In the genomic region with DNA sequence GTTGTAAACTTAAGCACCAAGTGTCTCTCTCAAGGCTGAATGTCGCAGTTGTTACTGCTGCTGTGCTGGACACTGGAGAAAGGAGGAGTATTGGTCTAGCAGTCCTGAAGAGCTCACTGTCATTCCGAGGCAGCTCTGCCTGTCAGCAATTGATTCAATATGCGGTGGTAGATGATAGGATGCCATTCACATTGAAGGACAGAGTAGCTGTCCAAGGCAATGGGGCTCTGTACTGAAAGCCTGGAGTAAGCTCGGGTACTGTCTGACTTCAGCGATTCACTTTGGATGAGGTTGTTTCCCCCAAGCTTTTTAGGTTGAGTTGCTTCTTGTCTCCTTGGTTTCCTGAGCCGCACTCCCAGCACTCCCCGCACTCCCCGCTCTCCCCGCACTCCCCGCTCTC, we compare ENCODE assay signal across 9 mouse cellular contexts. TPM values are rescaled to one million over a fixed set of nuclear protein-coding genes. Genes with fewer than 3 reads are reported as not detected.
DNase-seq lines count a peak whose midpoint lies in the region; ATAC-seq and TF ChIP-seq lines count a peak whose summit lies in the region.
"Had no signal": no experiment of that assay in that cellular context is flagged by ENCODE, and none has a peak within 500 bp of the region (broad histone marks: within the 10 kb centered on the region; RNA-seq: fewer than 3 reads in every experiment).

No protein-coding gene starts in this region.

- in situ Hi-C loops in ES-E14 (cut with MboI; ENCODE audit: low sequenced_read_pairs in 2 of 2, unreplicated experiment in 2 of 2), result no loop called here

- no peak overlapping the region for H3K9ac ChIP-seq in heart, embryonic 15.5 days
- H3K9ac ChIP-seq in ES-E14 (ENCODE audit: insufficient read depth, low read depth, low read length, poor library complexity, severe bottlenecking), result peak overlapping the region; percentile 5; the same call in 1 of the 2 replicates
- H3K9ac ChIP-seq in forebrain, postnatal 0 days, result no peak overlapping the region
- H3K9ac ChIP-seq in midbrain, embryonic 11.5 days (ENCODE audit: low read length), result no peak overlapping the region

- no peak for TF ChIP-seq CTCF in forebrain, postnatal 0 days (IDR thresholded peaks at IDR 0.05; ENCODE audit: low read depth)

- no peaks in the 10 kb centered on the region for H3K9me3 ChIP-seq in heart, embryonic 15.5 days (replicated peaks)
- H3K9me3 ChIP-seq in ES-E14 (ENCODE audit: control insufficient read depth, insufficient read depth, low read depth, low read length), result no peaks in the 10 kb centered on the region
- H3K9me3 ChIP-seq in forebrain, postnatal 0 days (ENCODE audit: low read length), result no peaks in the 10 kb centered on the region
- H3K9me3 ChIP-seq in midbrain, embryonic 11.5 days (ENCODE audit: control insufficient read depth, low read length), result no peaks in the 10 kb centered on the region

- H3K4me1 ChIP-seq in heart, embryonic 15.5 days (replicated peaks), result peaks cover 92% of the 10 kb centered on the region
- peaks cover 7 to 10% of the 10 kb centered on the region in 2 experiments for H3K4me1 ChIP-seq in ES-E14 (ENCODE audit: control insufficient read depth in 2 of 2, insufficient read depth in 2 of 2, low read length in 2 of 2, poor library complexity in 1 of 2)
- peaks cover 26% of the 10 kb centered on the region for H3K4me1 ChIP-seq in forebrain, postnatal 0 days (ENCODE audit: insufficient read depth)
- H3K4me1 ChIP-seq in midbrain, embryonic 11.5 days (ENCODE audit: control insufficient read depth, insufficient read depth, low read length), result peaks cover 56% of the 10 kb centered on the region

- H3K27ac ChIP-seq in heart, embryonic 15.5 days, result no peak overlapping the region
- no peak overlapping the region; the same call in 1 of the 2 replicates for H3K27ac ChIP-seq in ES-E14 (ENCODE audit: insufficient read depth, low read depth, low read length, poor library complexity, severe bottlenecking)
- no peak overlapping the region for H3K27ac ChIP-seq in forebrain, postnatal 0 days (ENCODE audit: low read depth, low read length)
- H3K27ac ChIP-seq in midbrain, embryonic 11.5 days (ENCODE audit: low read depth, low read length), result no peak overlapping the region

- under 1% methylated on average over 6 of the region's 10 CpGs for WGBS in heart, embryonic 15.5 days
- WGBS in forebrain, postnatal 0 days, result under 1% methylated on average over 10 of the region's 10 CpGs
- WGBS in midbrain, embryonic 11.5 days, result under 1% methylated on average over 10 of the region's 10 CpGs

- ATAC-seq in heart, embryonic 15.5 days (replicated peaks; ENCODE audit: insufficient number of reproducible peaks, insufficient read depth, low FRiP score, low read depth), result no peak
- no peak for ATAC-seq in forebrain, postnatal 0 days
- ATAC-seq in midbrain, embryonic 11.5 days (ENCODE audit: low FRiP score), result no peak

- no peak for DNase-seq in heart, postnatal 14 days
- peak; percentile 43 for DNase-seq in ES-E14 (ENCODE audit: low read depth, low spot score)
- DNase-seq in forebrain, postnatal 0 days, result peak; percentile 17
- peak; percentile 90 for DNase-seq in midbrain, embryonic 11.5 days (ENCODE audit: low spot score, missing footprints)
- no peak for DNase-seq in adrenal gland, adult 2 months
- DNase-seq in left cerebral cortex, postnatal 10 days (ENCODE audit: extremely low spot score in 1 of 2, low spot score in 2 of 2), result no peak
- DNase-seq in left cerebral cortex, adult 8-10 months (ENCODE audit: low spot score in 2 of 2), result no peak
- DNase-seq: kidney, postnatal 4 days had no signal

- H3K27me3 ChIP-seq in heart, embryonic 15.5 days, result no peaks in the 10 kb centered on the region
- no peaks in the 10 kb centered on the region for H3K27me3 ChIP-seq in forebrain, postnatal 0 days (ENCODE audit: insufficient read depth, low read length)
- no peaks in the 10 kb centered on the region for H3K27me3 ChIP-seq in midbrain, embryonic 11.5 days (ENCODE audit: control insufficient read depth, insufficient read depth, low read length)

- peak overlapping the region; percentile 49 for H3K4me3 ChIP-seq in heart, embryonic 15.5 days
- peak overlapping the region; percentile 62 to 86 for H3K4me3 ChIP-seq in ES-E14 (ENCODE audit: insufficient read depth in 1 of 2, low read depth in 1 of 2, low read length in 2 of 2, poor library complexity in 1 of 2, severe bottlenecking in 1 of 2)
- H3K4me3 ChIP-seq in forebrain, postnatal 0 days (ENCODE audit: low read depth, low read length), result 0 out of 2 replicates have a peak overlapping the region, but pooled peaks have one; percentile 2
- peak overlapping the region; percentile 19 for H3K4me3 ChIP-seq in midbrain, embryonic 11.5 days (ENCODE audit: low read depth, low read length)

- H3K4me2 ChIP-seq in heart, embryonic 15.5 days, result peak overlapping the region; percentile 67
- H3K4me2 ChIP-seq in forebrain, postnatal 0 days (ENCODE audit: low read depth), result peak overlapping the region; percentile 46
- H3K4me2 ChIP-seq in midbrain, embryonic 11.5 days, result peak overlapping the region; percentile 38

- intact Hi-C loops in heart, postnatal 14 days (cut with DNase I), result loop anchor here (2.0 to 10.0 kb wide), 2 partner anchors 29 to 251 kb away; no protein-coding TSS in a partner anchor
- intact Hi-C loops in left cerebral cortex, postnatal 10 days (cut with DNase I), result loop anchor here (5.0 kb wide), 1 partner anchor 33 kb away; the partner anchor contains the start of gene Map4k4

- H3K36me3 ChIP-seq in heart, embryonic 15.5 days, result no peaks in the 10 kb centered on the region
- H3K36me3 ChIP-seq in ES-E14 (ENCODE audit: control insufficient read depth, insufficient read depth, low read length, poor library complexity, severe bottlenecking), result peaks cover 5% of the 10 kb centered on the region; the same call in 1 of the 2 replicates
- H3K36me3 ChIP-seq in forebrain, postnatal 0 days (ENCODE audit: insufficient read depth), result no peaks in the 10 kb centered on the region
- H3K36me3 ChIP-seq in midbrain, embryonic 11.5 days (ENCODE audit: control insufficient read depth, insufficient read depth, low read length), result peaks cover 2% of the 10 kb centered on the region; the same call in 1 of the 2 replicates

TF ChIP-seq in ES-E14, 5 proteins besides CTCF, POLR2A, EP300 and RAD21:
- peak; percentile 18; the same call in 1 of the 2 replicates for TF ChIP-seq HCFC1 (IDR thresholded peaks at IDR 0.05; ENCODE audit: borderline replicate concordance, insufficient read depth, low read length)
- no peak for TF ChIP-seq CHD2 (IDR thresholded peaks at IDR 0.05; ENCODE audit: low read depth, low read length)
- TF ChIP-seq MAFK (IDR thresholded peaks at IDR 0.05; ENCODE audit: insufficient read depth, low read depth, low read length), result no peak
- no peak for TF ChIP-seq ZC3H11A (IDR thresholded peaks at IDR 0.05; ENCODE audit: borderline replicate concordance, low read depth, low read length)
- no peak for TF ChIP-seq ZNF384 (IDR thresholded peaks at IDR 0.05; ENCODE audit: low read depth, low read length)

RNA-seq across cellular contexts. Expression of gene Map4k4, which starts 34.9 kb away (rescaled TPM):
- polyA plus RNA-seq in heart, embryonic 15.5 days (2015; fragmentation: Nextera tagmentation; extraction: Ambion mirVana), result 22.9 and 24.8 TPM in 2 replicates
- total RNA-seq in heart, postnatal 14 days (2021), result 100 to 1,000 TPM; 175 to 185 TPM
- total RNA-seq in ES-E14 (2012; rRNA removed), result 142 and 161 TPM in 2 replicates
- 201 and 241 TPM in 2 replicates for total RNA-seq in forebrain, postnatal 0 days (2014; rRNA removed)
- polyA plus RNA-seq in forebrain, postnatal 0 days (2015; fragmentation: Nextera tagmentation; extraction: Ambion mirVana), result 11.9 and 21.3 TPM in 2 replicates
- 30.7 and 33.7 TPM in 2 replicates for polyA plus RNA-seq in midbrain, embryonic 11.5 days (2014; fragmentation: Nextera tagmentation; extraction: Ambion mirVana)
- 100 to 1,000 TPM in 1 of 2 experiments, 10 to 100 TPM in 1; 97.5 to 127 TPM for total RNA-seq in adrenal gland, adult 2 months (2021)
- polyA plus RNA-seq in adrenal gland, adult 2 months (2012; rRNA removed), result 44.9 and 46.6 TPM in 2 replicates
- 100 to 1,000 TPM; 181 to 198 TPM for total RNA-seq in left cerebral cortex, postnatal 10 days (2021)
- 100 to 1,000 TPM; 101 to 109 (median 108) TPM for total RNA-seq in left cerebral cortex, adult 8-10 months (2022)

Comparison
In these comparisons a context has a peak if more than half of its experiments do, and no peak if none do; other contexts are left out.
1. H3K4me3 ChIP-seq: peak in every context shown above with its lines; median percentile 74 in ES-E14; 49 in heart, embryonic 15.5 days; 19 in midbrain, embryonic 11.5 days; 2 in forebrain, postnatal 0 days.
2. DNase-seq: peak in ES-E14 (single experiment), forebrain, postnatal 0 days (single experiment) and midbrain, embryonic 11.5 days (single experiment); none in heart, postnatal 14 days (0 of 2), adrenal gland, adult 2 months (single experiment), left cerebral cortex, postnatal 10 days (0 of 2) and left cerebral cortex, adult 8-10 months (0 of 2).
3. Peak in every context shown above with its lines, with median percentiles within 50 percentile points of each other: H3K4me2 ChIP-seq.